Mouse (Mus musculus): Measurements from ENCODE around the gene Pak2. TPM values are rescaled to one million over a fixed set of nuclear protein-coding genes. Genes with fewer than 3 reads are reported as not detected.
"Not testable (repeated sequence)": the region's sequence is repeated elsewhere in the genome, so short reads cannot be mapped to it uniquely, and the experiment has no call there.

Pak2 gene
- total RNA-seq, 1 experiment from 2014 or later, result 58.2 TPM

DNA sequence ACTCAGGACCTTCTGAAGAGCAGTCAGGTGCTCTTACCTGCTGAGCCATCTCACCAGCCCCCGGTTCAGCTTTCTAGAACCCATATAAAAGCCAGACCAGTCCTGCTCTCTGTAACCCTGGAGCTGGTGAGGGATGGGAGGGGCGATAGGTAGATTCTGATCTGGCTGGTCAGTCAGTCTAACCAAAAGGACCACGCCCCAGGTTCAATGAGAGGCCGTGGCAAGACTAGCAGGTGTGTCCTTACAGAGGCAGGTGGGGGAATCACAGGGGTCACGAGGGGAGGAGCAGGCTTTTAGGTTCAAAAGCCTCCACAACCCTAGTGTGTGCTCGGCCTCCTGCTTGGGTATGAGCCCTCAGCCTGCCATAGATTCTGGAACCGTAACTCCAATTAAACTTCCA, 12.3 kb upstream of the Pak2 start:
- no peak for DNase-seq

GRCm38 (mm10) chr16:32087629-32088443, 8.7 kb upstream of the Pak2 start:
- DNase-seq, result peak; percentile 58

DNA sequence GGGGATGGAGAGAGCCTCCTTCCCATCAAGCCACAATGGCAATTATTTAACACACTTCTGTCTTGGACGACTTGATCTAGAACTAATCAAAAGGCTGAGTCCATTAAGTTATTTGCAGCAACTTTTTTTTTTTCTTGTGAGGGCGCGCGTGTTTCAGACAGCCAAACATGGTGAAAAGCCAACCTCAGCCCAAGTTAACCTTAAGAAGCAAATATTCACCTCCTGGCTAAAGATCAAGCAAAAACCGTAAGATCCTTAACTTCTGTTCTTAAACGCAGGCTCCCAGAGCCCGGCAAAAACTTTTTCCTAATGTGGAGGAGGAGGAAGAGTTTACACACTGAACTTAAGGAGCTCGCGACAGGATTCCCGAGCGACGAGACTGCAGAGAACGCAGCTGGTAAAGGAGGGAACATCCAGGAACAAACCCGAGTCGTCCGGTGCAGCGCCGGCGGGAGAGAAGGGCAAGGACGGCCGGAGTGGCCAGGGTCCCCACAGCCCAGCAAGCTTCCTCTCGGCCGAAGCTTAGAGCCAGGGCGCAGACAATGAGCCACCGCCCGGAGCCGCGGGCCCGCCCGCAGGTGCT, 643 bp downstream of the Pak2 start:
- DNase-seq, result peak; percentile 68

- peak; percentile 24 for DNase-seq
Measured at GRCm38 (mm10) chr16:32077648-32078407, 1.3 kb downstream of the Pak2 start.

DNA sequence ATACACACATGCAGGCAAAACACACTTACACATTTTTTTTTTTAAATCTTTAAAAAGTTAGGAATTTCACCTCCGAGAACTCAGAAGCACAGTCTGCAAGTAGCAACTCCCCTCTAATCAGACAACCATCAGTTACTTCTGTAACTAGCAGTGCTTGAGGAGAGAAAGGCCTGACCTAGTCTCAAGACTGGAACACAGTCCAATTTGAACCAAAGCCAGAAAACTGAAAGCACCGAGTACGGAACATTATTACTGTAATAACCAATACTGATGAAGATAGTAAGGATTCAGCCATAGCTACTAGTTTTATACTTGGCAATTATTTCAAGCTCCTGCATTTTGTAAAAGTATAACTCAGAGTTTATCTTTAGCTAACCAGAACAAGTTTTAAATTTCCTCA, 2.7 kb downstream of the Pak2 start:
- no peak for DNase-seq

DNA sequence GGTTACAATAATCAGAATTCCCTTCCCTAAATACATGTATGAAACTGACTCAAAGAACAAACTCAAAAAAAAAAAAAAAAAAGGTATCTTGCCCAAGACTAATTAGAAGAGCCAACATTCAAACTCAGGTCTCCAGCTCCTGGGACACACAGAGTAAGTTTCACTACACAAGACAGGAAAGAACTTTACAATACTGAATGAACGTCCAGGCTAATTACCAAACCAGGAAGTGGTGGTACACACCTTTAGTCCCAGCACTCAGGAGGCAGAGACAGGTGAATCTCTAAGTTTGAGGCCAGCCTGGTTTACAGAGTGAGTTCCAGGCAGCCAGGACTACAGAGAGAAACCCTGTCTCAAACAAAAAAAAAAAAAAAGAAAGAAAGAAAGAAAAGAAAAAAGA, 3.4 kb downstream of the Pak2 start:
- no peak for DNase-seq

- DNase-seq, result not testable (repeated sequence)
Measured at GRCm38 (mm10) chr16:32070070-32070469, 9.1 kb downstream of the Pak2 start.

DNA sequence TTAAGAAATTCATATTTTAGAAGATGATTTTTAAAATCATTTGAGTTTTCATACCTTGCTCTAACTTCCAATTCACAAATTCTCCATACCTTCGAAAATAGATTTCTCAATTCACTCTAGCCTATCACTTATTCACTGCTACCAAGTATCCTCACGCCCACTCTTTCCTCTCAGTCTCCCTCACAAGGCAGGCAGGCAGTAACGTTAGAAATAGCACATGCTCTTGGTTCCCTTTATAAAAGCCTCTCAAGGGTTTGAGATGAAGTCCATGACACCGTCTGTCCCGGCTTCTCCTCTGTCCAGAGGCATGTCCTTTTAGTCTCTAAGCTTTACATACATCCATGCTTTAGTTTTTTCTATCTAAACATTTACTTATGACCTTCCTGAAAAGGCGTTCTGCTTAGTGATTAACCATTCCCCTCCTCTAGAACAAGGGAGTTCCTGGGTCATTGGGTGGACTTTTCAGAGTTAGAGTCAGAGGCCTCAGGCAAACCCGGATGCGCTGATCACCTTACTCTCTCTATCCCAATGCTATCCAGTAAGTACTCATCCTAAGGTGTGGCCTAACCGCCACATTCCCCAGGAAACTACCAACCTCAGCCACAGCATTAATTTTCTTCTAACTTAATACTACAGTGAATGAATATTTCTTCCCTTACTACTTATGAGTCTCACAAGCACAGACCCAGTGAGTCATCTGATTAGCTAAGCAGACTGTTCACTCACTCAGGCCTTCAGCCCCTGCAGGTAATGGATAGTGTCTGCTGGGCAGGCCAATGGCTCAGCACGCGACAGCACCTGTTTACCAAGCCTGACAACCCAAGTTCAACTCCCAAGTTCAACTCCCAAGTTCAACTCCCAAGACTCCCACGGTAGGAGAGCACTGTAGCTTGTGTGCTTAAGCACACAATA, 10.5 kb downstream of the Pak2 start:
- DNase-seq, result no peak

DNA sequence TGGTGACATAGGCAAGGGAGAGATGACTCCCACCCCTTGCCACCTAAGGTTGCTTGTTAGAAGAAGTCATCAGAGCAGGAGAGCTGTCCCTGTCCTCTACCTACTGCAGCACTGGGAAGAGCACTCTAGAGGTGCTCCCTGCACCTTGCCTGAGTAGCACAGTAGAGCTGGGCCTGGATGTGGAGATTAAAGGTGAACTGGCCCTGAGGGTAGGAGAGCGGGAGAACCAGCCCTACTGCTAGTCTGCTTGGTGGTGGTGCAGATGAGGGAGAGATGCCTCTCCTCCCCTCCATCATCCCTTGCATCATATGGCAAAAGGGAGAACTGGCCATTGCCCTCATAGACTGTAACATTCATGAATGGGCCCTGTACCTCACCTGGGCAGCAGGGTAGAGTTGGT, 12.2 kb downstream of the Pak2 start:
- DNase-seq, result no peak

DNA sequence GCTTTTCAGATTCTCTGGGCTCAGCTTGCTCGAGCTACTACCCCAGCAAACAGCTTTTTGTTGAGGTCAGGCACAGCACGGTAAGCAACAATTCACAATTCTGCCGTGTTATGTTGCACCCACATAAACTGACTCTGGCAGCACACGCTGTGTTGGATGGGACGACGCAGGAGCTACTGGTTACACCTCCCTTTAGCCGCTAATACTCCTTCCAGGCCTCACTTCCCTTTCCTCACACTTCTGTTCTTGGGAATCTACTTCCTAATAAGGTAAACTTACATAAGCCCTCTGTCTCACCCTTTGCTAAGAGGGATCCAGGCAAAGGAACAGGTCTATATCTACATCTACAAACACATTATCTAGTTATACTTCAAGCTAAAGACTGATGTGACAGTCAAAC, 15.2 kb downstream of the Pak2 start:
- no peak for DNase-seq

DNA sequence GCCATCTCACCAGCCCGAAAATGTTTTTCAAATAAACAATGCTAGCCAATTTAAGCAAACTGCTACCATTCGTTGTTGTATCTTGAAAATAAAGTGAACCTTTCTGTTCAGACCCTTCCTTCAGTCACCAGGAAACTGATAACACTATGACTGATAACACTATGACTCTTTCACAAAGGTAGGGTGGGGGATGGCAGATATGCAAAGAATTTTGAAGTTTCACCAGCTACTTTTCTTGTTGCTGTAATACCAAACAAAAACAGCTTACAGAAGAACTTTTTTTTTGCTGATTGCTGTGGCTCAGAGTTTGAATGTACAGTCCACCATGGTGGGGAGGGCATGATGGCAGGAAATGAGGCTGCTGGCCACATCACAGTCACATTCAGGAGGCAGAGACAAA, 16.9 kb downstream of the Pak2 start:
- DNase-seq, result no peak

DNA sequence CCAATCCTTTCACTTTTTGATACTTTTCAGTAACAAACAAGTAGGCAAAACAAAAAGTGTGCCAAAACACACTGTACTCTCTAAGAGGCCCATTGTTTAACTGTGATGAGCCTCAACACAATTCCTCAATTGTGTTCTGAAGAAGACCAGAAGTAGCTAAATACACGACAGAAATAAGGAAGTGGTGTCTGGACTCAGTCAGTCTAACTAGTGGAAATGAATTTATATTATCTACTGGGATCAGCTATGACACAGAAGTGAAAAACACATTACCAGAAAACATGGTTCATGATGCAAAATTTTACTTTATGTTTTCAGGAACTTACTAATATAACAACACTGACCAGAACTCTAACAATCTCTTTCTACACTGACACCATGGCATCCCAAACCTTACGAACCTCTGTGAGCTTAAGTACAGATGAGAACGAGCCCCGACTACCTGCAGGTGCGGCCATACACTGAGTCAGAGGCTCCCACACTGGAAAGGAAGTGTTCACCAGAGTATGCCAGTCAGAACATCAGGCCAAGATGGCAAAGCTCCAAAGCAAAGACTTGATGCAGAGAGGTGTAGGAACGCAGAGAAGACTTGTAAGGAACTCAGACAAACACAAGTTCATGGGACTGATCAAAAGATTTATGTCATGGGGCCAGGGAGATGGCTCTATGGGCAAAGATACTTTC, 19.2 kb downstream of the Pak2 start:
- DNase-seq, result no peak

GRCm38 (mm10) chr16:32058817-32059216, 20.3 kb downstream of the Pak2 start:
- DNase-seq, result no peak

- no peak for DNase-seq
Measured at GRCm38 (mm10) chr16:32042367-32042766, 36.8 kb downstream of the Pak2 start.

DNA sequence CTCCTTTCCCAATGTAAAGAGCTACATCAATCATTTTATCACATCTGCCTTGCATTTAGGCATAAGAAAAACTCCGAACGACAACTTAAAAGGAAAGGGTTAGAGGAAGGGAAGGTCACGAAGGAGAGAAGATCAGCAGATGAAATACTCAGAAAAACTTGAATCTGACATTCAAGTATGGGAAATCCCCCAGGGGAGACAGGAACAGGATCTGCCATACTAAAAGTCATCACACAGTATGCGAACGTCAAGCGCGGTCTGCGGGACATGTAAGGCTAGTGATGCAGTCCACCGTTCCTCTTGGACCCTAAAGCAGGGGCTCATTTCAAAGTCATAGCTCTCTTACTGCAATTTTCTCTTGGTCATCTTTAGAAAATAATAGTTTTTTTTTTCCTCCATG, 59.5 kb downstream of the Pak2 start:
- no peak for DNase-seq

DNA sequence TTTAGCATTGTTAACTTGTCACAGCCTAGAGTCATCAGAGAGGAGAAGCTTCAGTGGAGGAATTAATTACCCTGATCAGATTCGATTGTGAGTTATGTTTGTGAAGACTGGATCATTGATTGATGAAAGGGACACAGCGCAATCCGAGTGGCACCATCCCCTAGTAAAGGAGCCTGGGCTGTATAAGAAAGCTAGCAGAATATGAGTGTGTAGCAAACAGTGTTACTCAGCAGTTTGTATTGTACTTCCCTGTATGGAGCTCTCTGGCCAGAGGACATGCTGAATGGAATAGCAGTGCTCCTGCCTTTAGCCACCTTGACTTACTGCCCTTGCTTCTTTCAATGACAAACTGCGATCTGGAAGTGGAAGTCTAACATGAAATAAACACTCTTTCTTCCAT, 68.8 kb downstream of the Pak2 start:
- no peak for DNase-seq

DNA sequence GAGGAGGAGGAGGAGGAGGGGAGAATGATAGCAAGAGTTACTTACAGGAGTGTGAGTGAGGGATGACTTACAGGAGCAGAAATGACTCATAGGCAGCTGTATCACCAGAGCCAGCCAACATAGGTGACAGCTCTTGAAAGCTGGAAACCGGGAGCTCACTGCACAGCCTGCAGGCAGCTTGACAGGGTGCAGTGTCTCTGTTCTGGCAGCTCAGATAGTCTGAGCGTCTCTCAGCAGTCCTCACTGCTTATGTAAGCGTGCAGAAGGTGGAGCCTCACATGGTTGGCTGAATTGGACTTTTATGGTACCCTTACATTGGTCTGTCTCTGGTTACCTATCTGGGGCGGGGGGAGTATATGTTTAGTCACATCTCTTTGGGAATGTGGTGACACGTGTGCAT, 69.2 kb downstream of the Pak2 start:
- peak; percentile 23 for DNase-seq

DNA sequence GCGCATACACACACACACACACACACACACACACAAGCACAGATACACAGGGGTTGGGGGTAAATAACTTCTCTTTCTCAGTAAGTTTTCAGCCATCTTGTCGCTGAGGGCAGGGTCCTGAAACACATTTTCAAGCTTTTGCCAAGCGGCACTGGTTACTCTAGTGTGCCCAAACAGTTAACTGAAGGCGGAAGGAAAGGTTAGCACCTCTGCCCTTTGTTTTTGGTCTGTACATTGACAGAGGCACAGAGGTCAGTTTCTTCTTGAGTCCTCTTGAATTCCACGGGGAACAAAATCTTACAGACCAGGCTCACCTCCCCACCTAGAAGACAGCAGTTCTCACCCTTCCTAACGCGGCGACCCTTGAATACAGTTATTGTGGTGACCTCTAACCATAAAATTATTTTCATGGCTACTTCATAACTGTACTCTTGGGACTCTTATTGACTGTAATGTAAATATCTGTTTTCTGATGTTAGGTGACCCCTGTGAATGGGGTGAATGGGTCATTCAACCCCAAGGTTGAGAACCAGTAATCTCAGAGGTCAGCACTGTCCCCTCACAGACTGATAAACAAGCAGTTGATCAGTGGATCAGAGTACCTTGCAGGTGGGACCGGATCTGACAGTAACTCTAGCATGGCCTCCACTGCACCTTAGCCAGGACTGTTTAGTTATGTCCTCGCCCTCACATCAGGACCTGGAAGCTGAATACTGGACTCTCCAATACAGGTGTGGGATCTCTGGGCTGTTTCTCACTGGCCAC, 70.4 kb downstream of the Pak2 start:
- no peak for DNase-seq

DNA sequence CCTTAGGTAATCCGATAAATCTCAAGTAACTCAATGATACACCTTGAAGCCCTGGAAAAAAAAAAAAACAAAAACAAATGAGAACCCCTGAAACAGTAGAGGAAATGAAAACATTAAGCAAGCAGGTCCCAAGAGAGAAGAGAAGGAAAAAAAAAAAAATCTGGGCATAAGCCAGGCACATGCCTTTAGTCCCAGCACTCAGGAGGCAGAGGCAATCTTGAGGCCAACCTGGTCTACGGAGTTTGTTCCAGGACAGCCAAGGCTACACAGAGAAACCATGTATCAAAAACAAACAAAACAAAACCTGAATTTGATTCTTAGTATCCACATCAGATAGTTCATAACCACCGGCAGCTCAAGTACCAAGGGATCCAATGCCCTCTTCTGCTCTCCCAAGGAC, 74.4 kb downstream of the Pak2 start:
- DNase-seq, result no peak

DNA sequence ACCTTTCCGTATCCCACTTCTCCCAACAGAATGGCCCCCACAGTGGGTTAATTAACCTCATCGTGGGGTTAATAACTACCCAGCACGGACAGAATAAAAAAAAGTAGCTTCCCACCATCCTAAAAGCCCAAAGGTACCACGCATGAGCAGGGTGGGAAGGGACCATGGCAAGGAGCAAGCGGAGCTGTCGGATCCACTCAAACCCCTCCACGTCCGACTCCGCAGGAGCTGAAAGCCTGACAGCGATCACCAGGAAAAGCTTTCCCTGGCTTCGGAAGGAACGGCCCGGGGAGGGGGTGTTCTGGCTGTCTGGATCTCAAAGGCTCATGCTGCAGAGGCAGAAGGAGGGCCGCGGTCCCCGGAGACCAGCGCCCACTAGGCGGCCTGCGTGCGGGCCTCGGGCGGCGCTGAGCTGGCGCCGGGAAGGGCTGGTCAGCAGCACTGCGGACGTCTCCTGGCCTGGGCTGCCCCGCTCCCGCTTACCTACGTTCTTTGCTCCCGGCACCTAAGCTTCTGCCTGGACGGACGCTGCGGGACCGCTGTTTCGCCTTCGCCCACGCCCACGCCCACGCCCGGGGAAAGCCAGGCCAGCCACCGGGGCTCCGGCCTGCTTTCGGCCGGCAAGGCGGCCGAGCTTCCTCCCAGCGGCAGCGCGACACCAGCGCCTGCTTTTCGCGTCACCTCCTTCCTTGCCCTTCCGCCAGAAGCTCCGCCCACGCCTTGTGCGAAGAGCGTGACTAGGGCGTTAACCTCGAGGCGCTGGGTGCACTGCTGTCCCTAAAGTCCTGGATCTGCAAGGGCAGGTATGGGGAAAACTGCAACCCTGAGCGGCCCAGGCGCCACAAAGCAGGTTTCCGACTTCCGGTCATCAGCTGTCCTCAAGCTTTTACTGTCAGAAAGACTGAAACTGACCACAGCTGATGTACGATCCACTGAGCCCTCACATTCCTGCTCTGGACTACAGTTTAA, 76.3 kb downstream of the Pak2 start, which contains the start of gene Senp5:
Gene Senp5 (minus strand): TSS at position 779 of the 969 bp plus-strand sequence.
- peak; percentile 96 for DNase-seq
